Mouse (Mus musculus): ENCODE measurements around the gene Ttc30a1.
A peak's percentile ranks its signal among the peaks of the same experiment; 100 is the strongest.

Gene Ttc30a1

GRCm38 (mm10) chr2:75929786-75930444 lies 51.9 kb downstream of the Ttc30a1 start:
- DNase-seq: peak; percentile 31

- no peak for DNase-seq
Observed at GRCm38 (mm10) chr2:75929141-75929540, 52.6 kb downstream of the Ttc30a1 start.
